Mouse (Mus musculus): ENCODE measurements around the gene Tcf7l1. TPM values are rescaled to one million over a fixed set of nuclear protein-coding genes. Genes with fewer than 3 reads are reported as not detected.
A peak's percentile ranks its signal among the peaks of the same experiment; 100 is the strongest.
"Not testable (repeated sequence)": the region's sequence is repeated elsewhere in the genome, so short reads cannot be mapped to it uniquely, and the experiment has no call there.

The Tcf7l1 gene
- 8.8 TPM for polyA plus RNA-seq (2021)

DNA sequence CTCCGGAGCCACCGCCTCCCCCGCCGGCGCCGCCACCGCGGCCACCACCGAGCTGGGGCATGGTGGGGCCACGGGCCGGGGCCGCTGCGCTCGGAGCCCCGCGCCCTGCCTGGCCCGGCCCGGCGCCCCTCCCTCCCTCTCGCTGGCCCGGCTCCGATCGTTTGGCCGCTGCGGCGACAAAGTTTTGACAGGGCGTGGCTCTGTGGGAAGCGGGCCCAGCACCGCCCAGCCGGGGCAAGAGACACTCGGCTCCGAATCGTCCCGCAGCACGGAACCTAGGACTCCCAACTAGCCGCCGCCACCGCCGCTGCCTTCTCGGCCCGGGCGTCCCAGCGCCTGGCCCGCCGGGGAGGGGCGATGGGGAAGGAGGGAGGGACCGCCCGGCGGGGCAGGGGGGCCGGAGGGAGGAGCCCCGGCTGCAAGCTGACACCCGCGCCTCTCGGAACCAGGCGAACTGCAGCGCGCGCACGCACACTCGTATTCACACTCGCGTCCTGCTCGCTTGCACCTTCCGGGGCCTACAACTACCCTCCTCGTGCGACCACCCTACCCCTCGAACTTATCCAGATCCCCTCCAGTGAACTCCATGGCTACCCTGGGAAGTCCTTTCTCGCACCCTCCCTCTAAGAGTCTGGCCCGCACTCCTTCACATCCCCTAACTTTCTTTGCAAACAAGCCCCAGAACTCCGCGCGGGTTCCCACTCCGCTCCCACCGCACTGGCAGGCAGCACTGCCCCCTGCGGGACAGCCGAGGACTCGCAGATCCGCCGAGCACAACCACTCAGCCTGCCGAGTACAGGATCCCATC lies at the start of gene Tcf7l1:
Gene Tcf7l1 (minus strand): TSS at position 363 of the 808 bp plus-strand sequence.
- no peaks in the 10 kb centered on the region for H3K27me3 ChIP-seq
- DNase-seq (ENCODE audit: low read depth, low spot score) (peak; percentile 56), ATAC-seq (peak; percentile 87)
- ChIA-PET CTCF (interaction anchor here (1.0 to 2.7 kb wide), 7 partner anchors 12 to 142 kb away, joined by 3 to 9 read pairs (median 7); no protein-coding TSS in a partner anchor), POLR2A (interaction anchor here (1.0 kb wide), 1 partner anchor 49 kb away, joined by 3 read pairs; no protein-coding TSS in a partner anchor)
- TF ChIP-seq CTCF (IDR thresholded peaks at IDR 0.05): no peak
- in situ Hi-C loops (cut with MboI; ENCODE audit: low pct_unique_long_range_greater_than_20kb): loop anchor here (5.0 to 10.0 kb wide), 3 partner anchors 42 to 152 kb away; no protein-coding TSS in a partner anchor

DNA sequence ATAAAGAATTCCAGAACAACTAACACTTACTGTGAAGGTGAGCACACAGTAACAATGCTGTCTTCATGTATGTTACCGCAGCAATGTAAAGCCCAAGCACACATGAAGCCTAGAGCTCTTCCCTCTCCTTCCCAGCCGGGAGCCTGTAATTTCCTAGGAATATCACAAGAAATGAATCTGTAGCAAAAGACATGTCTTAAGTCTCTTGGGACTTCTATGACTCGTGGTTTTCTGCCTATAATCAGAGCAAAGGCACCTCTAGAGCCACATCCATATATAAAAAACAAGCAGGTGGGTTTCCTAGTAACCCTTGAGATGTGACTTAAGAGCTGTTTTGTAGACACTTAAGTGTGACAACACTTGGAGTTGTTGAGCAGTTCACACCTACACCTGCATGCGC lies 48.7 kb upstream of the Tcf7l1 start:
- ChIA-PET POLR2A (no interaction called here), CTCF (no interaction called here)
- ATAC-seq (no peak), DNase-seq (ENCODE audit: low read depth, low spot score) (no peak)
- no peak for TF ChIP-seq CTCF (IDR thresholded peaks at IDR 0.05)
- no peaks in the 10 kb centered on the region for H3K27me3 ChIP-seq
- in situ Hi-C loops (cut with MboI; ENCODE audit: low pct_unique_long_range_greater_than_20kb): loop anchor here (10.0 kb wide), 1 partner anchor 397 kb away; no protein-coding TSS in a partner anchor

DNA sequence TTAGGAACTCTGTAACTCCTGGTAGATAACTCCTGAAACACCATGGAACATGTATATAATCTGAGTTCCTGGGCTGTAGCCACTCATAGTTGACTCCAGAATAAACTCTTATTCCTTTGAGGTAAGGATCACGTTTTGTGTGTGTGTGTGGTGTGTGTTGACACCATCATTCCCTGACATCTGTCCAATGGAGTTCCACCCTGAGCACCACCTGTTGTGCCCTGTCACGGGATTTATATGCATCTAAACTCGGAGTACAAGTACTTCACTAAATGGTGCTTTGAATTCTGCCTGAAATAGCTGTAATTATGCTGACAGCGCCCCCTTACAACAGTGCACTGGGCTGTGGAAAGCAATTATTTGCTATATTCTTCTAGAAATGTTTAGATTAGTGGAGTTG lies 45.5 kb upstream of the Tcf7l1 start:
- ATAC-seq (no peak), DNase-seq (ENCODE audit: low read depth, low spot score) (no peak)
- ChIA-PET POLR2A (no interaction called here), CTCF (interaction anchor here (1.8 kb wide), 1 partner anchor 10 kb away, joined by 4 read pairs; no protein-coding TSS in a partner anchor)
- TF ChIP-seq CTCF (IDR thresholded peaks at IDR 0.05): no peak
- in situ Hi-C loops (cut with MboI; ENCODE audit: low pct_unique_long_range_greater_than_20kb): loop anchor here (5.0 to 10.0 kb wide), 2 partner anchors 197 to 400 kb away; no protein-coding TSS in a partner anchor
- no peaks in the 10 kb centered on the region for H3K27me3 ChIP-seq

DNA sequence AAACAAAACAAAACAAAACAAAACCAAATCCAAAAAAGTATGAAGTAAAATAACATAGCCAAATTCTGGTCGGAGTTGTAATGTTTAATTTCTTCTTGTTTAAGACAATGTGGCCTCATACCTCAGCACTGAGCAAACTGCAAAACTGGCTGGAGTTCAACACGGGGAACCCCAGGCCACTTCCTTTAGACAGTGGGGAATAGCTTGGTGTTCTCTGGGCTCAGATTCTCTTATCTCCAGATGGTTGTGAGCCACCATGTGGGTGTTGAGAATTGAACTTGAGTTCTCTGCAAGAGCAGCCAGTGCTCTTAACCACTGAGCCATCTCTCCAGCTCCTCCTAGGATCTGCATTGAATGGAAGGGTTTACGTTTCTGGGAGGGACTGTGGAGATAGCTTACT lies 42.8 kb upstream of the Tcf7l1 start:
- CTCF ChIA-PET: interaction anchor here (1.1 to 1.5 kb wide), 4 partner anchors 41 to 209 kb away, joined by 3 to 4 read pairs (median 3); no protein-coding TSS in a partner anchor
- no peak for TF ChIP-seq CTCF (IDR thresholded peaks at IDR 0.05)
- POLR2A ChIA-PET: no interaction called here
- in situ Hi-C loops (cut with MboI; ENCODE audit: low pct_unique_long_range_greater_than_20kb): loop anchor here (5.0 to 10.0 kb wide), 2 partner anchors 195 to 403 kb away; no protein-coding TSS in a partner anchor
- no peaks in the 10 kb centered on the region for H3K27me3 ChIP-seq
- DNase-seq (ENCODE audit: low read depth, low spot score): no peak
- ATAC-seq: no peak

DNA sequence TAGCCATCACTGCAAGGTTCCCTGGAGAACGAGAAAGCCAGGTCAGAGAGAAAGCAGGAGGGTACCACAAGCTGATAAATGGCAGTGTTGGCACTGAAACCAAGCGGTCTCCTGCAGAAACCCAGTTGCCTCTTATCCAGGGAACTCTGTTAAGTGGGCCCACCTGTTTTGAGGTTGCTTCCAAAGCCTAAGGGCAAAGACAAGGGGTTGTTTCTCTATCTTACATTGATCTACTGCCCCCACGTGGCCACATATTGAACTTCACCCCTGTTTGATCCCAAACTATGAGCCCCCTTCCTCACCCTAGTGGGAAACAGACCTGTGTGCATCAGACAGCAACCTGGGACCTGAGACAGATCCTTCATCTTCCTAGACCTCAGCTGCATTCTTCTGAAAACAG lies 42.2 kb upstream of the Tcf7l1 start:
- ATAC-seq (no peak), DNase-seq (ENCODE audit: low read depth, low spot score) (no peak)
- POLR2A ChIA-PET: interaction anchor here (0.6 kb wide), 1 partner anchor 99 kb away, joined by 3 read pairs; no protein-coding TSS in a partner anchor
- no peaks in the 10 kb centered on the region for H3K27me3 ChIP-seq
- CTCF ChIA-PET: interaction anchor here (0.9 to 1.5 kb wide), 3 partner anchors 33 to 186 kb away, joined by 3 to 5 read pairs (median 3); no protein-coding TSS in a partner anchor
- in situ Hi-C loops (cut with MboI; ENCODE audit: low pct_unique_long_range_greater_than_20kb): loop anchor here (5.0 to 10.0 kb wide), 2 partner anchors 194 to 404 kb away; no protein-coding TSS in a partner anchor
- TF ChIP-seq CTCF (IDR thresholded peaks at IDR 0.05): peak; percentile 81

DNA sequence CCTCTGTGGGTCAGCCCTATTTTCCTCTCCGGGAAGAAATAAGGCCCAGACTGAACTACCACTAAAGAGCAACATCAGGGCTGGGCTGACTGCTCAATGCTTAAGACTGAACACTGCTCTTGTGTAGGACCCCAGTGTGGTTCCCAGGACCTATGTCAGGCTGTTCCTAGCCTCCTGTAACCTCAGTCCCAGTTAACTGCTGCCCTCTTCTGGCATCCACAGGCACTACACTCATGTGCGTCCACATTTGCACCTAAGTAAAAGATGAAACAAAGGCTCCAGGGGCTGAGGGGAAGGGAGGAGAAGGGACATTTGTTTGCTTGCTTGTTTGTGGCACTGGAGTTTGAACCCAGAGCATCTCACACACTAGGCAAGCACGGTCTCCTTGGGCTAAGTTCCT lies 39.8 kb upstream of the Tcf7l1 start:
- ATAC-seq (no peak), DNase-seq (ENCODE audit: low read depth, low spot score) (no peak)
- ChIA-PET POLR2A (no interaction called here), CTCF (interaction anchor here (1.0 kb wide), 1 partner anchor 152 kb away, joined by 3 read pairs; no protein-coding TSS in a partner anchor)
- in situ Hi-C loops (cut with MboI; ENCODE audit: low pct_unique_long_range_greater_than_20kb): no loop called here
- peaks cover 3% of the 10 kb centered on the region for H3K27me3 ChIP-seq
- TF ChIP-seq CTCF (IDR thresholded peaks at IDR 0.05): peak; percentile 77

DNA sequence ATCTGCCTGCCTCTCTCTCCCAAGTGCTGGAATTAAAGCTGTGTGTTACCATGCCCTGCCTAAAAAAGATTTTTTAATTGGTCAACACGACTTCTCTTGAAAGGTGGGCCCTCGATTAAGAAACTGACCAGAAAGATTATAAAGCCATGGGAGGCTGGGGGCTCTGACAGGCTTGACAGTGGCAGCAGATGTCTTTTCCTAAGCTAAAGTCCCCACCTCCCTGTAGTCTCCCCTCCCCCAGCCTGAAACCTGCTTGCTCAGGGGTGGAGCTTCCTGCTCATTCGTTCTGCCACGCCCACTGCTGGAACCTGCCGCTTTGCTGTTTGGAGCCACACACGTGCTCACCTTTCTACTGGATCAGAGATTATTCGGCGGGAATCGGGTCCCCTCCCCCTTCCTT lies 39.0 kb upstream of the Tcf7l1 start:
- DNase-seq (ENCODE audit: low read depth, low spot score); CTCF ChIA-PET; ATAC-seq; in situ Hi-C loops (cut with MboI; ENCODE audit: low pct_unique_long_range_greater_than_20kb); POLR2A ChIA-PET; H3K27me3 ChIP-seq: not testable (repeated sequence)

DNA sequence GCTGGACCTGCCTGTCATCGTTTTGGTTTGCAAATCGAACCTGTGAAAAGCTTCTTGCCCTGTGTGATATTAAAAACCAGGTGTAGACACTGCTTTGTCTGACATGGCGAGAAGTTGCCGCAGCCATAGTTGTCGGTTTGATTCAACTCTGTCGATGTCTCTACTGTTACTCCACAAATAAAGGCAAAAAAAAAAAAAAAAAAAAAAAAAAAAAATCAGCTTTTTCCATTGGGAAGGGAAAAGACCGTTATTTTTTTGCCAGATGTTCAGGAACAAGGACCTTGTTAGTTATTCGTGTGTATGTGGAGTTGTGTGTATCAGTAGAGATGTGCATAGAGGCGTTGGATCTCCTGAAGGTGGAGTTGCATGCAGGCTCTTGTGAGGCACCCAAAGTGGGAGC lies 36.7 kb upstream of the Tcf7l1 start:
- ChIA-PET POLR2A (interaction anchor here (0.6 to 0.9 kb wide), 3 partner anchors 10 to 228 kb away, joined by 3 to 4 read pairs (median 3); no protein-coding TSS in a partner anchor), CTCF (interaction anchor here (1.2 kb wide), 2 partner anchors 35 to 76 kb away, joined by 3 to 4 read pairs; no protein-coding TSS in a partner anchor)
- in situ Hi-C loops (cut with MboI; ENCODE audit: low pct_unique_long_range_greater_than_20kb): no loop called here
- DNase-seq (ENCODE audit: low read depth, low spot score): no peak
- peaks cover 3% of the 10 kb centered on the region for H3K27me3 ChIP-seq
- no peak for ATAC-seq
- no peak for TF ChIP-seq CTCF (IDR thresholded peaks at IDR 0.05)

DNA sequence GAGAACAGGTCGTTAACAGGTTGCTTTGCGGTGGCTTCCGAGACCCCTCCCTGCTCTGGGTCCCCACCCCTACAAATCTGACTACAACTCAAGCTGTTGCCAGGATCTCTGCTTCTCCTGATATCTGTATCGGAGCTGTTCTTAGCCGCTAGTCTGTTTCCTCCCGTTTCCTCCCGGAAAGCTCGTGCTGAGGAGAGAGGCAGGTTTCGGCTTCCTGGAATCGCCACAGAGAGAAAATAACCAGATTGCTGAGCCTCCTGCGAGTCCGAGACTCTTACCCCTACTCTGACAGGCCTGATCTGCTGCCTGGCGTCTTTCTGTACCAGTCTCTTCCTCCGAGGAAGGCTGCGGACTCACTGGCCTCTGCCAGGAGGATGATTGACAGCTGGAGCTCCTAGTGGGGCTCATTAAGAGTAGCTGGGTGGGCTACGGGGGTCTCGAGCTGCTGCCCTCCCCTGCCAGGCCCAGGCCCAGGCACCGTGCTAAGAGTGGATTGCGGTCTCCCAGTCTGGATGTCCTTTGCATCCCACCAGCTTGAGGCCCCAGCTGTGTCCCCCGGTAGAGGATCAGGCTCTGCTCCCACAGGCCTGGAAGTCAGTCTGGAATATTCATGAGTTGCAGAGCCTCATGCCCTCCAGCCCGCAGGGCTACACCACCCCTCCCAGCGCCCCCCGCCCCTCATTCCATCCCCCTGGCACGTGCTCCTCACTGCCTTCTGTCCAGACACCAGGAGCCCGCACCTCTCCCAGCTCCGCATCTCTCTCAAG lies 36.1 kb upstream of the Tcf7l1 start:
- H3K27me3 ChIP-seq: peaks cover 3% of the 10 kb centered on the region
- in situ Hi-C loops (cut with MboI; ENCODE audit: low pct_unique_long_range_greater_than_20kb): no loop called here
- no peak for DNase-seq (ENCODE audit: low read depth, low spot score)
- ATAC-seq: no peak
- ChIA-PET CTCF (interaction anchor here (1.2 kb wide), 2 partner anchors 34 to 77 kb away, joined by 3 to 4 read pairs; no protein-coding TSS in a partner anchor), POLR2A (interaction anchor here (0.7 kb wide), 1 partner anchor 47 kb away, joined by 3 read pairs; no protein-coding TSS in a partner anchor)
- no peak for TF ChIP-seq CTCF (IDR thresholded peaks at IDR 0.05)

DNA sequence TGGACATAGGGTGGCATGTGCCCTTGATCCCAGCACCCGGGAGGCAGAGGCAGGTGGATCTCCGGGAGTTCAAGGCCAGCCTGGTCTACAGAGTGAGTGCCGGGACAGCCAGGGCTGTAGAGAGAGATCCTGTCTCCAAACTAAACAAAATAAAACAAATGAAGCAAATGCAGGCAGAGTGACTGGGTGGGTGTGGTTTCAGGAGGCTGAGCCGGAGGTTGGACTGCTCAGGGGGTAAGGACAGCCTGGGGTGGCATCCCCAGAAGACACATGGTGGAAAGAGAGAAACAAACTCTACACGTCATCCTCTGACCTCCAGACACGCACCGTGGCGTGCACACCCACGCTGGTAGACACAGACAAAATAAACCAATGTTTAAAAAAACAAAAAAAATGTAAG lies 24.4 kb upstream of the Tcf7l1 start:
- DNase-seq (ENCODE audit: low read depth, low spot score) (no peak), ATAC-seq (peak; percentile 22)
- POLR2A ChIA-PET: no interaction called here
- TF ChIP-seq CTCF (IDR thresholded peaks at IDR 0.05): no peak
- in situ Hi-C loops (cut with MboI; ENCODE audit: low pct_unique_long_range_greater_than_20kb): no loop called here
- H3K27me3 ChIP-seq: no peaks in the 10 kb centered on the region
- CTCF ChIA-PET: no interaction called here
